Comparison of ENCODE assay signal across 8 mouse cellular contexts in the genomic region with DNA sequence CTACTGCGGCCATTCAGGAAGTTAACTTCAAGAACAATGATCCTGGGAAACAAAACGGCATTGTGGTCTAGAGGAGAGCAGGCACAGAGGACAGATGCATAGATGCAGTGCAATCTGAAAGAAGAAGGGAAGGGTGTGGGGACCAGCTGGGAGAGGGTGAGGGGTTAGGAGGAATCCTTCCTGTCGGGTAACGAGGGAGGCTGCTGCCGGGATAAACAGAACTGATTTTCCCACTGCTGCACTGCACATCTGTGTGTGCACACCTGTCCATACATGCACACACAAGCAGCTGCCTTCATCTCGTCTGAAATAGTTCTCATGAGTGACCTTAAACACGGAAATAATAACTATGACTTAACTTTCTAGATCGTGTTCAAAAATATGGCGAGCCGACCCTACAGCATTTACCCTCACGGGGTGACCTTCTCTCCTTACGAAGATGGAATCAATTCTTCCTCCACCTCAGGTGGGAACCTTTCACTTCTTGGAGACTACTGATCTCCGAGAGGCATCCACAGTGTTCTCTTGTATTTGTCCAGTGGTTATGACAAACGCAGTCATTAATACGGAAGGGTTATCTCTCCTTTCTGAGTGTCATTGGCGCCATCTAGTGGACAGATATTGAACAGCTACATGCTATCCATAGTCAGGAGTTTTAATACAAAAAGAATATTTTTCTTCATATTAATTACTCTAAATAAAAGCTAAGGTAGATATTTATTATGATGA. TPM values are rescaled to one million over a fixed set of nuclear protein-coding genes. Genes with fewer than 3 reads are reported as not detected.
DNase-seq lines count a peak whose midpoint lies in the region; ATAC-seq and TF ChIP-seq lines count a peak whose summit lies in the region.

No protein-coding gene starts in this region.

- peak overlapping the region; percentile 17; the same call in 1 of the 2 replicates for H3K4me3 ChIP-seq in kidney, embryonic 14.5 days (ENCODE audit: low read length)
- H3K4me3 ChIP-seq in testis, adult 2 months (ENCODE audit: control insufficient read depth, low read depth, low read length) = peak overlapping the region; percentile 52; the same call in 1 of the 2 replicates

- ATAC-seq in kidney, embryonic 14.5 days (ENCODE audit: low FRiP score, low TSS enrichment) = peak; percentile 66; the same call in 1 of the 2 replicates

- 53% methylated on average over 16 of the region's 16 CpGs for WGBS in kidney, embryonic 14.5 days

- H3K9ac ChIP-seq in kidney, embryonic 14.5 days (ENCODE audit: low read depth, low read length) = no peak overlapping the region

- H3K4me2 ChIP-seq in kidney, embryonic 14.5 days (replicated peaks; ENCODE audit: low read depth, low read length) = peak overlapping the region; percentile 29; the same call in 1 of the 2 replicates

- peak; percentile 73 for DNase-seq in A20 (ENCODE audit: low read depth, low spot score)
- peak; percentile 47 to 92 for DNase-seq in adrenal gland, adult (ENCODE audit: inconsistent age in 2 of 2, low spot score in 1 of 2)
- DNase-seq in embryo, embryonic 11.5 days (ENCODE audit: low read depth, low spot score) = peak; percentile 45
- DNase-seq in heart, adult 8-10 months (ENCODE audit: low spot score) = peak; percentile 58
- DNase-seq in liver = peak; percentile 48
- peak; percentile 86 for DNase-seq in naive thymus-derived CD4-positive, alpha-beta T cell, adult 2 months (ENCODE audit: low read depth)

- no peaks in the 10 kb centered on the region for H3K4me1 ChIP-seq in kidney, embryonic 14.5 days (ENCODE audit: control insufficient read depth, insufficient read depth, low read length)
- no peaks in the 10 kb centered on the region for H3K4me1 ChIP-seq in testis, adult 2 months (ENCODE audit: control insufficient read depth, insufficient read depth, low read length)

- H3K27me3 ChIP-seq in kidney, embryonic 14.5 days (ENCODE audit: control insufficient read depth, insufficient read depth, low read length) = no peaks in the 10 kb centered on the region
- no peaks in the 10 kb centered on the region for H3K27me3 ChIP-seq in testis, adult 2 months (ENCODE audit: control insufficient read depth, insufficient read depth, low read length)

- TF ChIP-seq CTCF in testis, adult 2 months (IDR thresholded peaks at IDR 0.05; ENCODE audit: control insufficient read depth, insufficient read depth, insufficient replicate concordance, low read depth, low read length) = peak; percentile 39; the same call in 1 of the 2 replicates

- TF ChIP-seq POLR2A in testis, adult 2 months (IDR thresholded peaks at IDR 0.05; ENCODE audit: control insufficient read depth, low read depth, low read length) = no peak

- no peaks in the 10 kb centered on the region for H3K36me3 ChIP-seq in kidney, embryonic 14.5 days (ENCODE audit: control insufficient read depth, insufficient read depth, low read length)
- H3K36me3 ChIP-seq in testis, adult 2 months (ENCODE audit: control insufficient read depth, insufficient read depth, low read length) = no peaks in the 10 kb centered on the region

- H3K9me3 ChIP-seq in kidney, embryonic 14.5 days (ENCODE audit: control insufficient read depth, low read length) = no peaks in the 10 kb centered on the region

- H3K27ac ChIP-seq in kidney, embryonic 14.5 days (ENCODE audit: low read depth, low read length) = no peak overlapping the region
- H3K27ac ChIP-seq in testis, adult 2 months (ENCODE audit: control insufficient read depth, insufficient read depth, low read depth, low read length) = no peak overlapping the region

RNA-seq across cellular contexts. Expression of a gene that starts 32.7 kb away (rescaled TPM):
- total RNA-seq in heart, adult 8-10 months (2022) = 10 to 100 TPM in 1 of 4 experiments, 1 to 10 TPM in 1, under 1 TPM in 2; 0.94 to 14.2 (median 1.1) TPM
- 0.21 and 0.27 TPM in 2 replicates for polyA plus RNA-seq in kidney, embryonic 14.5 days (2014; fragmentation: Nextera tagmentation; extraction: Ambion mirVana)
- polyA plus RNA-seq in testis, adult 2 months (2012; rRNA removed) = 7.1 and 8.1 TPM in 2 replicates
